Mouse (Mus musculus) gastrocnemius, adult 8-10 months (tissue): Measurements from ENCODE around the gene Myo3b. TPM values are rescaled to one million over a fixed set of nuclear protein-coding genes. Genes with fewer than 3 reads are reported as not detected.
A peak's percentile ranks its signal among the peaks of the same experiment; 100 is the strongest.

ENCODE experiments used
- DNase-seq, 2 experiments: peaks; one replicate each; pipeline ENCODE4 v3.0.0; 2022; ENCODE audit warnings: low spot score in 2 of 2
- total RNA-seq, 4 experiments: library from RNA; stranded (reverse); gene quantifications; 2 replicates each; pipeline ENCODE4 v1.2.4; 2022

Myo3b gene
- total RNA-seq, 4 experiments from 2014 or later = not detected

DNA sequence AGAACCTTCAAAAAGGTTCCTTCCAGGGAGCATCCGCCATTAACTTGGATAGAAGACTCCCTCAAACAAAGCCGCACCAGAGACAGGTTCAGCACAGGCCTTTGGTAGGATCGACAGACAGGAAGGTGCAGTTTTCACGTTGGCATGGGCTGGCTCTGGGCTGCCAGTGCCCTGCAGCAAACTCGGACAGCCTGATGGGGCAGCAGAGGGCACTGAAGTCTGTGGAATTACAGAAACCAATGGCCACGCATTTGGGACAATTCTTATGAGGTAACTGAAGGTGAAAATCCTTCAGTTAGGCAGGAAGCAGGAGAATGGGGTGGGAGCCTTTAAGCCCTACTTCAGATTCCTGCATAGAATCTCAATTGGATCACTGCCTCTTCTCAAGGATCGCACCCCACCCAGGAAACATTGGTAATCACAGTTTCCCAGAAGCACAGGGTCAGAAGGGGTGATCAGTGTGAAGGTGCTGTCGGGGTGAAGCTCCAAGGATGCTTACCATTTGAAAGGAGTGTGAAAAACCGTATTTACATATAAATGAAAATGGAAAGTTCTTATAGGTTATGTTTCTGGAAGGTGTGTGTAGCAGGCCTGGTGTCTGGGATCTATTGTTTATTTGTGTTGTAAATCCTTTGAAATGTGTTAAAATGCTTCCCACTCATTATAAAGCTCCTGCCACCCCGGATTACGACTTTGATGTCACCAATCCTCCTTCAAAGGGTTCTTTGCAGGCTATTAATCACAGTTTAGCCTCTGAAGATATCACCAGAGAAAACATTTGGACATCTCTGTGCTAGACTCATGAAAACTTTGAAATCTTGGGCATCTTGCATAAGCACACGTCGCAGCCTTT, 239.7 kb downstream of the Myo3b start:
- DNase-seq = no peak

DNA sequence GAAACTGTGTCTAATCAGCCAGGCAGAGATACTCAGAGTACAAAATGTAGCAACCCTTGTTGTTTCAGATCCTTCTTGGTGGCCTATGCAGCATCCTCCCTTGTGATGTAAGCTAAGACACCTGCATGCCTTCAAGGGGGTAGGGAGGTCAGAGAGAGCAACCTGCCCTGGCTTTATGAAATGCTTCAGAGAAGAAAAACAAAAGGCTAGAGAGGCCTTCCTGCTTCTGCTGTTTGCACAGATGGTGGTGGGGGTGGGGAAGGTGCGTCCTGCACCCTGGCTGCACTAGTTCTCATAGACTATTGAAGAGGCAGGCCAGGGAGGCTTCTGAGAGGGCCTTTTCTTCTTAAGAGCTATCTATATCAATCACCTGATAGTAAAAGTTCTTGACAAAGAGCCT, 245.2 kb downstream of the Myo3b start:
- no peak for DNase-seq

DNA sequence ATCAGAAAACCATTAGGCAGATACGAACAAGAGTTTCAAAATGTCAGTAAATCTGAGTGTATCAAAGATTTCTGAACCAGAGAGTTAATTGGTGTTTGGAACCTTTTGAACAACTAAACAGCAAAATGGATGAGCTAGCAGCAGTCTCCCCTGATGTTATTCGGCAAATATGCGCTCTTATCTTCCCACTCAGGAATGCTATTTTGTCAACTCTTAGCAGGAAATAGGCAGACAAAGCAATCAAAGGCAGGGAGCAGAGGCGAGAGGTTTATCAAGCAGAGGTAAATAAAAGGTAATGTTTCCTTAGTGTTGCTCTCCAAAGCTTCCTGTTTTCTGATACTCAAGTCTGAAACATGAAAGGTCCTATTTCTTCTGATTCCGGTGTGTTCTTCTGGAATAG, 252.1 kb downstream of the Myo3b start:
- DNase-seq = no peak

DNA sequence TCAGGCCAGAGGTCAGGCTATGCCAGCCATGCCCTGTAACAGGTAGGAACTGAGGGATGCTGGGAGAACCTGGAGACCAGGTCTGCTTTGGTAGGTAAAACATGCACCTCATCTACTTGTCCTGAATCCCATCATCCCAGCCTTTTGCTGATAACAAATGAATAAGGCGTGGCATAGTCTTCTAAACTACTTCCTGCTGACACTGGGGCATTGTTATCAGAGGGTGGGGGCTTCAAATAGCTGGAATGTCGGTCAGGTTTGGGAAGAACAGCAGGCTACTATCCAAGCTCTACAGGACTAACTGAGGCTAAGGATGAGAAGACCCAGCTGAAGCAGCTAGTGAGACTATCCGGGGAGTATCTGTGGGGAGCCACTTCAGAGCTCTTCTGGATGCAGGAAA, 253.8 kb downstream of the Myo3b start:
- DNase-seq = no peak

DNA sequence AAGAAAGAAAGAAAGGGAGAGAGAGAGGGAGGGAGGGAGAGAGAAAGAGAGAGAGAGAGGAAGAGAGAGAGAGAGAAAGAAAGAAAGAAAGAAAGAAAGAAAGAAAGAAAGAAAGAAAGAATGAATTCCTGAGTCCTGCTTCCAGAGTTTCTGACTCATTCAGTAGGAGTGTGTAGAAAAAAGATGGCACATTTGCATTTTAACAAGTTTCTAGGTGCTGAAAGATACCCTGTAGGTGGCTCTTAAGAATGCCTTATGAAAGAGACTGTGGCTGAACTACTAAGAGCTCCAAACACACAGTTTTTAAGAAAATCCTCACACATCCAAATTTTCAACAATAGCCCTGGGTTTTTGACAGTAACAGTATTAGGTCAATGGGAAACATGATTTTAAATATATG, 264.0 kb downstream of the Myo3b start:
- no peak for DNase-seq

DNA sequence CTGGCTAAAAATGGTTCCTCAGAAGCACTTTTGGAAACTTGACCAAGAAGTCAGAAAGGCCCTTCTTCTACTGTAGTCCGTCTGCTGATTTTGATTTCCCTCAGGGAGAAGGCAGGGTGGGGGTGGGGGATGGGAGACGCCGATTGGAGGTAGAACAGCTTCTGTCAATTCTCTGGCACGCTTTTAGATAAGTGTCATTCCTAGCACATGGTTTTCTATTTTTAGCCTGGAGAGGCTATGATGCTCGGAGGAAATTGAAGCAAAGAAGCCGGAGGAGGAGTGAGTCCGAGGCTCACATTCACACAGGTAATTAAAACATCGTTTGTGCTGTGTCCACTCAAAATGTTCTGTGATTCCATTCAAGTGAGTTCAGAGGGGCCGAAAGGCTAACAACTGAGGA, 276.2 kb downstream of the Myo3b start:
- no peak for DNase-seq

DNA sequence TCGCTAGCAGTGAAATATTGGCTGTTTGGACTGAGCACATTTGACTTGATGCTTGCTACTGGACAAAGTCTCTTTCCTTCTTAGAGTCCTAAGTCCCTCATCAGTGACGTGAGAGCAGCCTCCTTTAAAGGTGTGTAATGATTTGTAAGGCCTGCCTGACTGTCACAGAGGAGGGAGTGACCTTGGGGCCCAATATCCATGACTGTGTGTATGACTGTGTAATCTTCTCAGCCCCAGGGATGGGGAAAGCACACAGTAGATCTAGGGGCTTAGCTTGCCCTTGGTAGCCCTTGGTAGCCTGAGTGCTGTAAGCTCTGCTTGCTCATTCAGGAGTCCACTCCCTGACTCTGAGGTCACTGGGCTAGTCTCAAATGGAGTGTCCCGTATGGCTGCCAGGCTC, 276.8 kb downstream of the Myo3b start:
- no peak for DNase-seq

DNA sequence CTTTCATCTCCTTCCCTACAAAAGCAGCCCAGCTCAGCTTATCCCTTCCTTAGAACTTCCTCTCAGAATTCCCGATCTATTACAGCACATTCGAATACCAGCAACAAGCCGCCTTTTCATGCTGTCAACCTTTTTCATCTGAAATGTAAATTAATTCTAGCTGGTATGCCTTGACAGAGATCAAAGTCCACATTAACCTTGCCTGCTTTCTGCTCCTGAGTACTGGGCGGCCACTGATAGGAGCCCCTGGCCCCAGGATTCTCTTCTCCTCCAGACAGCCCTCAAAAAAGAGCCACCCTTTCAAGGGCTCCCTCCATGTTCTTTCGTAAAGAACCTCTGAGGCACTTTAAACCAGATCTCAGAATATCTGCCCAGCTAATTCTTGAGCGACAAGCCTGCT, 278.9 kb downstream of the Myo3b start:
- DNase-seq = no peak

DNA sequence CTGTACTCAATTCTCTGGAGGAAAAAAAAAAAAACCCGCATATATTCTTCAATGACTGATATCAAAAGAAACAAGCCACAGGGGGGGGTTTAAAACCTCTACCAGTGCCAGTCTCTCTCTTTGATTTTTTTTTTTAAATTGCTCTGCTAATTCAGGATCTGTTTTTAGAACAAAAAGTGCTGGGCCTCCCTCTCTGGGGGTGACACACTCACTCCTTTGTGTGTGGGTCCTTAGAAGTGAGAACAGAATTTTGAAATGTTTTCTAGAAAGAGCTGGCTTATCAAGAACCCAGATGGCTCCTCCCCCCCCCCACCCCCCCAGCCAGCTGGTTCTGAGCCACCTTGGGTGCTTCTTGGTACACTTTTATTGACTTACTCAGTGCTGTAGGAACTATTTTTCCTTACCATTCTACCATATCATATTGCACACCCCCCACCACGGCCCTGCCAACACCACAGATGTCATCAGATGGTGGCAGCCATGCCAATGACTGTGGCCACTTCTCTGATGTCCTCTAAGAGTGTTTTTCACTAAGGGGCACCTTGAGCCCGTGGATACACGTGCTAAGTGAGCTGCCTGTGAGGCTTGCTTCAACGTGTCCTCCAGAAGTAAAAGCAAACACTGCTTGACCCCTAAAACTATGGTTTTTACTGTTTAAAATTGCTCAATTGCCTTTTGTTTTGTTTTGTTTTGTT, 280.1 kb downstream of the Myo3b start:
- DNase-seq = no peak

DNA sequence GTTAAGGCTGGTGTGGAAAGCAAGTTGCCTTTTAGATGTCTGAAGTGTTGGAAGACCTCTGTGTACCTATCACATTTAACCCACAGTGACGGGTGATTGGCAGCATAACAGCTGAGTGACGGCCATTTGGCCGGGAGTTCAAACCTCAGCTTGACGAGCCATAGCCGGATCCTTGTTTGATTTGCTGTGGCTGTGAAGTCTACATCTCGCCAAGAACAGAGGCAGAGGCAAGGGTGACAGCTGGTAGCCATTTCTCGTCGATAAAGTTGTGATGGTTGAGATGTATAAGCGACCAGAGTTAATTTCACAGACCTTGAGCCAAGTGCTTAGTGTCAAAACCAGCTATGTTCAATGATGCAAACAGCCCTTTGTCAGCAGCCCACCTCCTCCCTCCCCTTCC, 283.8 kb downstream of the Myo3b start:
- DNase-seq = no peak

DNA sequence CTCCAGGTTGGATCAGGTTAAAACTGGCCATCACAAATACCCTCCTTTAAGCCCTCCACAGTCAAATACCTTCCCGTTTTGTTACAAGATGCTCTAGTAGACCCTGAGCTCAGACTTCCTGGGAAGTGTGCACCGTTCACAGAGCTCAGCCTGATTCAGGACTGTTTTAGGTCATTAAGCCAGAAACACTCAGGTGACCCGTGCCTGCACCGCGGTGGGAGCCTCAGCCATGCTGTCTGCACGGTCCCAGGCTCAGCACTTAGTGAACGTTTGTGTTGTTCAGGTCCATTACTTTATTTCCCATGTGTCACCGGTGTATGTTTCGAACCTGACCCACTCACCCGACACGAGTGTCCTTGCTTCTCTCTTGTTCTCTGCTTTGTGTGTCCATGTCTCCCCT, 288.7 kb downstream of the Myo3b start:
- DNase-seq = no peak

DNA sequence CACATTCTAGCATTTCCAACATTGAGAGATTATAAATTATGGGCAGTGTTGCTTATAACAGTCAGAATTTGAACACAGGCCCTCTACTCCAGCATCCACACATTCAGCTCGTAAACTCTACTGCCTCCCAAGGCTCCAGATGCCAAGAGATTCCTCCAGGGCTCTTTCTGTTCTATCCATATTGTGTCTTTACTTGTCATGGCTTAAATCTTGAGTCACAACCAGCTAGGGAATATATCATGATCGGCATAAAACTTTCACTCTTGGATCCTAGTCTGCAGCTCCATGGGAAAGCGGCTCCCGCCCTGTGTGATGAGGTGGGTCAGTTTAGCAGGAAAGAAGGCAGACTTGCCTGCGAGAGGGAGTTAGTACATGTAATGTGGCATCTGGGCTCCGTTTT, 294.0 kb downstream of the Myo3b start:
- no peak for DNase-seq

DNA sequence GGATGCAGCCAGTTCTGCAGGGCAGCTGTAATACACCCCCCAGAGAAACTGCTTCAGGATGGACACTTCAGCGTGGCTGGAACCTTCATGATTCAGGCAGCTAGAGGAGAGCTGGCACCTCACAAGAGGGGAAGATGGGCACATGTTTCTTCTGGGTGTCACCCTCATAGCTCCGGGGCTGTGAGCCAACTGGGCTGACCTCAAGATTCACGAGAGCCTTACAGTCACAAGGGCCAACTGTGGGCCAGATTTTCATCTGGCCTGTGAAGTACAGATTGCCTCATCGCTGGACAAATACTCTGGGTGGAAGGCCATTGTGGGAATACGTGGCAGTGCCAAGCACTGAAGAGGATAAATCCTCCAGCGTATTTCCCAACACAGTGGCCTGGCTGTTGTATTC, 294.6 kb downstream of the Myo3b start:
- peak in 1 of 2 experiments; percentile 9 for DNase-seq

DNA sequence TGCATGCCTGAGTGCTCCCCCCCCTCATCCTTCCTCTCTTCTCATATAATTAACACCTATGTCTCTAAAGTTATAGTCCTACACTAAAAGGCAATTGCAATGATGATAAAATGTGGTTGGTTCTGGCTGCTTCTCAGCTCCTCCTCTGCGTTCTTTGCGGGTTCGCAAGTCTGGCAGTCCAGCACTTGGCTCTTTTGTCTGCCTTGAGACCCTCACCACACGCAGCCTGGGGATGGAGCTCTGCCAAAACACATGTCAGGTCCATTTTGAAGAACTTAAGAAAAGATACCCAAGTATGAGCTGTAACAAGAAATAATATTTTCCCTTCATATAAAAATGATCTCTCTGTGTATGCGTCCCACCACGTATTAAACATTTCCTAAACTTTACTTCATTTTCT, 297.6 kb downstream of the Myo3b start:
- no peak for DNase-seq

DNA sequence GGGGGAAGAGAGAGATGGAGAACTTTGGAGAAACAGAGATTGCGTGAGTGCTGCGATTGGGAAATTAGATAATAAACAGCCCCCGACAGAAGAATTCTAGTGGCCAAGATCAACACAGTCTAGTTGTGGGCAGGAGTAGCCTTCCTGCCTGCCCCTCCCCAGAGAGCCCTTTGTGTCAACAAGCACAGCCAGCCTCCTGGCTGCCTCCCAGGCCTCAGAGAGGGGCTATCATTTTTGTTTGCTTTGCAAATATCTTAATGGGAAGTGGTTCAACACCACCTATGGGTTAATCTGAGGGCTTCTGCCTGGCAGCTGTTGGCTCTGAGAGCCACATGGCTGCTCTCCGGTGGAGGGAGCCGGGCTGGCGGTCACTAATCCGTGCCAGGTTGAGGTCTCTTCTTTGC, 298.3 kb downstream of the Myo3b start:
- no peak for DNase-seq

DNA sequence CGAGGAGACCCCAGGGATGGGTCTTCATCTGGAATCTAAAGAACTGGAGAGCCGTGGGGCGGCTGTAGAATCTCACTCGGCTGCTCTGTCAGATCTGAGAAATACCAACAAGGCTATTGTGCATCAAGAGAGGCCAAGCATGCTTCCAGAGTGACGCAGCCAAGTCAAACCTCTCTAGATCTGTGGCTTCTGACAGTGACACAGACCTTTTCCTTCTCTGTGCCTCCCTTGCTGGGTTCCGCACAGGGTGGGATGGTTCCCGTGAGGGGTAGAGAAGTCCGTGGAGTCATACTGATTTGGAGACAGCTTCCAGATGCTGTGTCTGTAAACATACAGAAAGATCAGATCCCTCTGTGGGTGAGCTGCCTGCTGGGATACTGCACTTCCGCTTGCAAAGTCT, 298.9 kb downstream of the Myo3b start:
- DNase-seq = no peak

DNA sequence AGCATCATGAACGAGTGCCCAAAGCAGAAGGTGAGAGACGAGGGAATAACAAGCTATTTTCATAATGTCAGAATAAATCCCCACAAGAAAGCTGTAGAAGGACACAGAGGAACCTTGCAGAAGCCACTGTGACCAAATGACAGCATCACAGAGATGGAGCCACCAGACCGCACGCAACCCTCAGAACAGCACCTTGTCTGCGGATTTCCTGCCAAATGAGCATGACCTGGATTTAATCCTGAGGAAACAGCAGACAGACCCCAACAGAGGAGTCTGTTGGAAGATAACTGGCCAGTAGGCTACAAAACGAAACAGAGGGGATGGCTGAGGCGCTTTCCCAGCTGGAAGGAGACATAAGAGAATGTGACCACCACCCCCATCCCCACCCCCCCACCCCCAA, 300.1 kb downstream of the Myo3b start:
- DNase-seq = no peak

DNA sequence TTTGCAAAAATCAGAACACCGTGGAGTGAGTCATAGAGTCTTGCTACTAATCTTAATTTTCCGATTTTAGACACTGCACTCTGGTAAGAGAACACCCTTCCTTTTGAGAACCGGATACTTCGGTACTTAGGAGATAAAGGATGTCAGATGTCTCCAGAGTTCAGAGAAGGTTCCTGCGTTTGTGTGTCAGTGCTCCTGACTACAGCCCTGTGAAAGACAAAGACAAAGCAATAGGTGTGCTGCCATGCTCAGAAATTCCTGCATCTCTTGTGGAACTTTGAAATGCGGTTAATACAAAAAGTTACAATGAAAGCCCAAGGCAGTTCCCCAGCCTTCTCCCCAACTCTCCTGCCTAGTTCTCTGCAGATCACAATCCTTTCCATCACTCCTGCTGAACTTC, 300.6 kb downstream of the Myo3b start:
- no peak for DNase-seq

DNA sequence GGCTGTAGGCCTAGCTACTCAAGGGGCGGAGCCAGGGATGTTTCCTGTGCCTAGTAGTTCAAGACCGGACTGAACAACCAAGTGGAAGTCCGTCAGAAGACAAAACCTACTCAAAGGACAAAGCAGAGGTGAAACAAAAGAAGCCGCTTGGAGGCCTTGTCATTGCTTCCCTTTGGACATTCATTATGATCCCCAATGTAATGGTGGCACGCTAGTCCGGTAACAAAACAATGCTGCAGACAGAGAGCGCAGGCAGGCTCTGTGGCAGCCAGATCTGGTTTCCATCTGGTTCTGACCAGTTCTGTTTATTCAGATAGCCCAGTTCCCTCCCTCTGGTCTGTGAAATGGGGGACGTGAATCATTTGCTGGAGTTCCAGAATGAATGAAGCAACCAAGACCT, 301.3 kb downstream of the Myo3b start:
- no peak for DNase-seq

DNA sequence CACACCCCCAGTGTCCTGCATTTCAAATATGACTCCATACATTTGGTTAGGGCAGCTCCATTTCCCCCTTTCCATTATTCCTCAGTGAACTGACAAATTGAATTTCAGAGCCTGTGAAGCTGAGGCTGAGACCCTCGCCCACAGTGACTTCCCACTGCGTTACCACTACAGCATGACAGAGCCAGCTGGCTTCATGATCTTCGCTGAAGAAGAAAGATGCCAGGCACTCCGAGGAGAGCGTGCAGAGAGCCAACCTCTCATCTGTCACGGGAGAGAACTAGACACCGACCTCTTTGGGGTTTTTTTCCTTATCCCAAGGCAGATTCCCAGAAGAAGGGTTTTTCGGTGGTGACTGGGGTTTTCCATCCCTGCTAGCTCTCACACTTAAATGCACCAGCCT, 306.2 kb downstream of the Myo3b start:
- no peak for DNase-seq

DNA sequence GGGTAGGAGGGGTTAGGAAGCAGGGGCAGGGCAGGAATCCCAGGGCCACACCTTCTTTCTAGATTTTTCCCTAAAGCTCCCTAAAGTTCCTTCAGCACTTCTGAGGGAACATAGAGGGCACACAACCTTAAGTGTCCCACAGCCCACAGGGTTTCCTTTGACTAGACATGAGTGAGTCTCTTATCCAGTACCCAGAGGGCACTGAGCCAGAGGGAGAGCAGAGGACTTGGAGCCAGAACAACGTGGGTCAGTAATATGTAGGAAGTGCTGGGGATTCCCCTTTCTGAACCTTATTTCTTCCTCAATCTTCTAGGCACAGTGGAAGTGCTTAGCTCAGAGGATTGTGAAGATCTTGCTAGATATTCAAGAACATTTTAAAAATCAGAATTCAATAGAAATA, 308.6 kb downstream of the Myo3b start:
- DNase-seq = no peak

DNA sequence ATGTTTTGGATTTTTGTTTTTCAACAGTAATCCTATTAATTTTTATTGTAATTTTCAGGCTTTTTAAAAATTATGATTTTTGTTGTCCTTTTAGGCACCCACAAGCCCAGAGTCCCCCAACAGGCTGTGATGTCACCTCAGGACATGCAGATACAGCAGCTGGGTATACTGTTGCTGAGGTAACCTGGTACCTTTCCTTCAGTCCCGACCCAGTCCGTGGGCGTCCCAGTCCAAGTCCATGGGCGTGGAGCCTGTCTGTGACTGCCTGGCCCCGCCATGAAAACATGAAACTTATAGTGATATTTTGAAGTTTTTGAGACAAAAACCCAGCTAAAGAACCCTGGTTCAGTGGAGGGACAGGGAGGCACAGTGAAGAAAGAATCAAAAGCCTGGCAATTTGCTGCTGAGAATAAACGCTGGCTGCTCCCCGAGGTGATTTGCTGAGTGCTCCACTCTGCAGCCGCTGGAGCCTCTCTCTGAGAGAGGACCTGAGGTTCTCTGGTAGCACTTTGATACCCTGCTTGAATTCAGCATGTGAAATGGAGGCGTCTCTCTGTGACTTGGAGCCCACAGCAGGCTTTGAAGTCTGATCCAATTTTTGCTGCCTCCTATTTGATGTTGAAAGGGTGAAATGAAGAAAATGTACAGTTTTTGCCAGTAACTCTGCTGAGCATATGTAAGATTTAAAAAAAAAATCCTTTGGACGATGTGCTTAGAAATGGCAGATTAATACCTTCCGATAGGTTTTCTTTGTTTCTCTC, 310.0 kb downstream of the Myo3b start:
- no peak for DNase-seq
